Mouse (Mus musculus) heart, embryonic 12.5 days (tissue): ENCODE data around the gene Ubqln3. TPM values are rescaled to one million over a fixed set of nuclear protein-coding genes. Genes with fewer than 3 reads are reported as not detected.

ENCODE experiments used
- ATAC-seq: fragments of 200-750 bp; cut with Nextera tagmentation; 2 replicates; pipeline ENCODE4 v1.8.0; 2017; ENCODE audit warnings: moderate TSS enrichment, moderate library complexity; ENCODE audit not compliant: insufficient number of reproducible peaks, low FRiP score
- H3K27ac ChIP-seq: fragments of 300-500 bp; sonication (generic); 2 replicates; pipeline ENCODE4 v1.5.1; 2016; ENCODE audit warnings: mild to moderate bottlenecking, moderate library complexity; ENCODE audit not compliant: poor library complexity, severe bottlenecking
- H3K27me3 ChIP-seq: fragments of 300-500 bp; sonication (generic); replicated peaks from 2 replicates; pipeline ENCODE4 v1.6.1; 2016; ENCODE audit warnings: mild to moderate bottlenecking, moderate library complexity
- H3K36me3 ChIP-seq: fragments of 300-500 bp; sonication (generic); 2 replicates; pipeline ENCODE4 v1.6.1; 2016; ENCODE audit warnings: mild to moderate bottlenecking, moderate library complexity
- H3K4me1 ChIP-seq: fragments of 300-500 bp; sonication (generic); replicated peaks from 2 replicates; pipeline ENCODE4 v1.6.1; 2016; ENCODE audit warnings: mild to moderate bottlenecking
- H3K4me2 ChIP-seq: fragments of 300-500 bp; sonication (generic); 2 replicates; pipeline ENCODE4 v1.6.1; 2016; ENCODE audit warnings: mild to moderate bottlenecking, moderate library complexity
- H3K4me3 ChIP-seq: fragments of 300-500 bp; sonication (generic); 2 replicates; pipeline ENCODE4 v1.5.1; 2016; ENCODE audit warnings: mild to moderate bottlenecking
- H3K9ac ChIP-seq: fragments of 300-500 bp; sonication (generic); 2 replicates; pipeline ENCODE4 v1.6.1; 2016; ENCODE audit warnings: mild to moderate bottlenecking, moderate library complexity
- H3K9me3 ChIP-seq: fragments of 300-500 bp; sonication (generic); replicated peaks from 2 replicates; pipeline ENCODE4 v1.6.1; 2016; ENCODE audit warnings: mild to moderate bottlenecking, moderate library complexity
- WGBS: fragments of 180-500 bp; shearing (Covaris S2); methylation state at CpG from one replicate; pipeline ENCODE4 v1.1.7; 2016; 5-methylcytosine and 5-hydroxymethylcytosine counted together
- polyA plus RNA-seq: library from polyadenylated mRNA; unstranded; fragments of >200 nt; fragmentation: Nextera tagmentation; extraction: Ambion mirVana; gene quantifications from 2 replicates; pipeline ENCODE4 v1.2.1, GENCODE M21; 2016

Gene Ubqln3
- polyA plus RNA-seq, 1 experiment from 2014 or later, result not detected

- Histone ChIP-seq H3K4me1 (no peaks in the 10 kb centered on the region), H3K4me3 (no peak overlapping the region), H3K27me3 (no peaks in the 10 kb centered on the region), H3K9ac (no peak overlapping the region), H3K4me2 (no peak overlapping the region), H3K9me3 (no peaks in the 10 kb centered on the region), H3K27ac (no peak overlapping the region), H3K36me3 (no peaks in the 10 kb centered on the region)
- no peak for ATAC-seq
- 56% methylated on average over 4 of the region's 4 CpGs for WGBS
These were observed 38.9 kb downstream of the Ubqln3 start for GRCm38 (mm10) chr7:104103913-104104756.

Other genes starting within 250 kb of the Ubqln3 start
- gene Olfr64, start 248.8 kb downstream of the Ubqln3 start, polyA plus RNA-seq, result not detected in 2 replicates
- not detected in 2 replicates for gene Olfr65, start 239.8 kb downstream of the Ubqln3 start, polyA plus RNA-seq
- not detected in 2 replicates for gene Olfr631, start 214.5 kb downstream of the Ubqln3 start, polyA plus RNA-seq
- not detected in 2 replicates for gene Olfr632, start 208.9 kb downstream of the Ubqln3 start, polyA plus RNA-seq
- not detected in 2 replicates for gene Olfr633, start 198.8 kb downstream of the Ubqln3 start, polyA plus RNA-seq
- gene Olfr635, start 172.1 kb downstream of the Ubqln3 start, polyA plus RNA-seq, result not detected in 2 replicates
- 0.18 TPM in 1 of 2 replicates, not detected in the other for gene Olfr638, start 144.5 kb downstream of the Ubqln3 start, polyA plus RNA-seq
- 0.03 and 0.04 TPM in 2 replicates for gene Olfr639, start 126.0 kb downstream of the Ubqln3 start, polyA plus RNA-seq
- gene Olfr640, start 117.7 kb downstream of the Ubqln3 start, polyA plus RNA-seq, result not detected in 2 replicates
- not detected in 2 replicates for gene Olfr641, start 107.8 kb downstream of the Ubqln3 start, polyA plus RNA-seq
- gene Olfr642, start 90.6 kb downstream of the Ubqln3 start, polyA plus RNA-seq, result not detected in 2 replicates
- not detected in 2 replicates for gene 4930516K23Rik, start 81.8 kb downstream of the Ubqln3 start, polyA plus RNA-seq
- gene Olfr644, start 71.4 kb downstream of the Ubqln3 start, polyA plus RNA-seq, result not detected in 2 replicates
- not detected in 2 replicates for gene Olfr645, start 57.8 kb downstream of the Ubqln3 start, polyA plus RNA-seq
- gene Olfr646, start 38.4 kb downstream of the Ubqln3 start, polyA plus RNA-seq, result not detected in 2 replicates
- not detected in 2 replicates for gene Ubqln5, start 13.5 kb downstream of the Ubqln3 start, polyA plus RNA-seq
- not detected in 2 replicates for gene Olfr643, start 5.9 kb downstream of the Ubqln3 start, polyA plus RNA-seq
- gene Ubqlnl, start 7.3 kb upstream of the Ubqln3 start, polyA plus RNA-seq, result not detected in 2 replicates
- gene Olfm5, start 21.6 kb upstream of the Ubqln3 start, polyA plus RNA-seq, result not detected in 2 replicates
- 0.28 and 0.32 TPM in 2 replicates for gene Olfr648, start 40.1 kb upstream of the Ubqln3 start, polyA plus RNA-seq
- gene Olfr649, start 52.7 kb upstream of the Ubqln3 start, polyA plus RNA-seq, result not detected in 2 replicates
- gene Trim6, start 75.5 kb upstream of the Ubqln3 start, polyA plus RNA-seq, result 7.6 and 7.7 TPM in 2 replicates
- 2.4 TPM in 2 replicates for gene Trim34a, start 101.2 kb upstream of the Ubqln3 start, polyA plus RNA-seq
- 0.53 and 0.64 TPM in 2 replicates for gene Trim5, start 144.8 kb upstream of the Ubqln3 start, polyA plus RNA-seq
- 10.0 and 11.8 TPM in 2 replicates for gene Trim12a, start 172.2 kb upstream of the Ubqln3 start, polyA plus RNA-seq
- gene Trim34b, start 186.2 kb upstream of the Ubqln3 start, polyA plus RNA-seq, result 0.17 TPM in 1 of 2 replicates, not detected in the other
- gene Trim12c, start 210.1 kb upstream of the Ubqln3 start, polyA plus RNA-seq, result 2.3 and 2.4 TPM in 2 replicates
- gene Trim30b, start 226.6 kb upstream of the Ubqln3 start, polyA plus RNA-seq, result not detected in 2 replicates